Mouse (Mus musculus) skeletal muscle tissue, postnatal 0 days (tissue): ENCODE data around the gene Gas8. TPM values are rescaled to one million over a fixed set of nuclear protein-coding genes. Genes with fewer than 3 reads are reported as not detected.

Source experiments
- polyA plus RNA-seq: library from polyadenylated mRNA; unstranded; fragments of >200 nt; fragmentation: Nextera tagmentation; extraction: Ambion mirVana; gene quantifications from 2 replicates; pipeline ENCODE4 v1.2.1, GENCODE M21; 2015

The Gas8 gene
- polyA plus RNA-seq = 8.4 and 9.6 TPM in 2 replicates

GRCm38 (mm10) chr8:123518667-123519066, at the start of gene Gas8:
TSS of gene Gas8 (plus strand) at chr8:123518834.

GRCm38 (mm10) chr8:123477737-123478258, 40.8 kb upstream of the Gas8 start, which contains the start of gene Afg3l1:
TSS of gene Afg3l1 (plus strand) at chr8:123477903.

GRCm38 (mm10) chr8:123514781-123515539, 3.7 kb upstream of the Gas8 start, which contains the start of gene Dbndd1:
TSS of gene Dbndd1 (minus strand) at chr8:123515463.

Other genes with a start within 250 kb of the Gas8 start
- 3.5 and 4.5 TPM in 2 replicates for gene Fanca, start 200.3 kb upstream of the Gas8 start, polyA plus RNA-seq
- 0.43 and 0.45 TPM in 2 replicates for gene Spire2, start 186.1 kb upstream of the Gas8 start, polyA plus RNA-seq
- gene Tcf25, start 145.1 kb upstream of the Gas8 start, polyA plus RNA-seq = 124 and 137 TPM in 2 replicates
- gene Mc1r, start 111.7 kb upstream of the Gas8 start, polyA plus RNA-seq = not detected in 2 replicates
- gene Tubb3, start 107.4 kb upstream of the Gas8 start, polyA plus RNA-seq = 0.19 and 0.33 TPM in 2 replicates
- 15.8 and 18.1 TPM in 2 replicates for gene Def8, start 95.3 kb upstream of the Gas8 start, polyA plus RNA-seq
- gene Afg3l1, start 40.9 kb upstream of the Gas8 start, polyA plus RNA-seq = 26.0 and 29.9 TPM in 2 replicates
- 1.9 and 2.8 TPM in 2 replicates for gene Dbndd1, start 3.4 kb upstream of the Gas8 start, polyA plus RNA-seq
- gene Rhou, start 135.1 kb downstream of the Gas8 start, polyA plus RNA-seq = 1.6 and 3.3 TPM in 2 replicates